Mouse (Mus musculus) splenic B cell, adult 2 months (primary cell): Measurements from ENCODE around the gene Tgm3.

Source experiments
- DNase-seq: peaks from one replicate; pipeline ENCODE4 v3.0.0-alpha.2; 2011; ENCODE audit warnings: low read depth, low spot score
- H3K27me3 ChIP-seq: 2 replicates; pipeline ENCODE4 v1.6.1; 2012; ENCODE audit warnings: mild to moderate bottlenecking, low read length, moderate library complexity, mixed read lengths; ENCODE audit not compliant: control insufficient read depth, poor library complexity, insufficient read depth, severe bottlenecking
- H3K36me3 ChIP-seq: 2 replicates; pipeline ENCODE4 v1.6.1; 2012; ENCODE audit warnings: mild to moderate bottlenecking, low read length, moderate library complexity, mixed read lengths; ENCODE audit not compliant: control insufficient read depth, poor library complexity, insufficient read depth, severe bottlenecking

Tgm3 gene

DNA sequence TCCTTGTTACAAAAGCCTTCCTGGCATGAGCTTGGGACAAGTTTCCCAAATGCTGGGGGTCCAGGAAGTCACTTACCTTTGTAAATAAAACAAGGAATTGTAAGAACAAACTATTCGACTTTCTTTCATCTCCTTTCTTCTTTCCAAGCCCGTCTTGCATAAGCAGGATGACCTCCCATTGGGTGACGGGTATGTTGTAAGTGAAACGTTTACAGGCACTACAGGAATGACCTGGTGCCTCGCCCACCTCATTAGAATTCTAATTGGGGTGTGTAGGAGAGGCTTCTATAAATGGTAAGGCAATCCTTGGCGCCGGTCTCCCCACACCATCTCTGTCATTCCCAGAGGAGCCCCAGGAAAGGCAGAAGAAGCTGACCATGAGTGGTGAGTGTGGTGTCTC lies at the start of gene Tgm3:
Gene Tgm3 (plus strand): TSS at position 324 of the 400 bp plus-strand sequence.
- no peak for DNase-seq
- no peaks in the 10 kb centered on the region for H3K27me3 ChIP-seq
- no peaks in the 10 kb centered on the region for H3K36me3 ChIP-seq

DNA sequence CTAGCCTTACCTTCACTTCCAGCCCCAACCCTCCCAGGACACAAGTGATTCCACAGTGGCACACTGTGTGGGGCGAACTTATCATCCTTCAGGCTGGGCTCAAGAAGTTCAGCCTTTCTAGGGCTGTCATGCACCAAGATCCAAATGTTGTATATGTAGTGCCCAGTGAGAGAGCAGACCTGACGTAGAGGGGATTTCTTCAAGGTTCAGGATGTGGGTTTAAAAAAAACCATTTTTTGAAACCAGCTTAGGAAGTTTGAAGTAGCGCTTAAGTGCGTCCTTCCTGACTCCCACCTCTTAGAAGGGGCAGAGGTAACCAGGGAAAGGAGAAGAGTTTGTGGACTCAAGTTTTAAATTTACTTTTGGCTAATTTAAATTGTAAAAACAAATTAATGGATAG lies 31.5 kb upstream of the Tgm3 start:
- DNase-seq: no peak
- Histone ChIP-seq H3K36me3 (no peaks in the 10 kb centered on the region), H3K27me3 (no peaks in the 10 kb centered on the region)

- DNase-seq: no peak
- Histone ChIP-seq H3K27me3 (no peaks in the 10 kb centered on the region), H3K36me3 (no peaks in the 10 kb centered on the region)
Observed at GRCm38 (mm10) chr2:129987527-129988045, 24.6 kb upstream of the Tgm3 start.

DNA sequence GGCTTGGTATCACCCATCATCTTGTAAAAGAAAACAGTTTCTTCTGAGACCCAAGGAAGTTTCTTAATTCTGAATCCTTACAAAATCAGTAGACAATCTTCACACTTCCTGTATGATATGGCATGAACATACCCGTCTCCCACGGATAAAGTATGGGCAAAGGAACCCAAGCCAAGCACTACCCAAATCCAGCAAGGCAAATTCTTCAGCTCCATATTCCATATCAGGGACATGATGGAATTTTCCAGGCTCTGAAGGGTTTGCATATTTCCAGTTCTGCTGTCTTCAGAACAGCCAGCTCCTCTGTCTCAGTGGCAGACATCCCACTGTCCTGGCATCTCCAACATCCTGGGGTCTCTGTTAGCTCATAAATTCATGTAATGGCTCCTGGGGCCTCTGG lies 22.5 kb upstream of the Tgm3 start:
- no peaks in the 10 kb centered on the region for H3K27me3 ChIP-seq
- DNase-seq: no peak
- H3K36me3 ChIP-seq: no peaks in the 10 kb centered on the region

GRCm38 (mm10) chr2:129994468-129994867 lies 17.7 kb upstream of the Tgm3 start:
- Histone ChIP-seq H3K36me3 (no peaks in the 10 kb centered on the region), H3K27me3 (no peaks in the 10 kb centered on the region)
- DNase-seq: no peak

DNA sequence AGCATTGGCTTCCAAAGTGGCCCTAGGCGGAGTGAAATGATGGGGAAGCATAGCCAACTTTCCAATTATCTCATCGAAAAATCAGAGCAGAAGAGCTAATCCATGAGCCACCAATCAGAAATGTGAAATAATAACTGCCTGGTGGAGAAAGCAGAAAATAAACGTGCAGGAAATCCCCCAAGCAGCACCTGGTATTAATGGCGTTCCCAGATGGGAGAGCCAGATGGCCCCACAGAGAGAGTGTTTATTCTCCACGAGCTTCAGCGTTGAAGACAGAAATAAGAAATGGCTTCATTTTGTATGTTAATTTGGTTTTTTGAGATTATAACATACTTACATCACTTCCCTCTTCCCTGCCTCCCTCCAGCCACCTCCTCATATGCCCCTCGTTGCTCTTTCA lies 13.7 kb upstream of the Tgm3 start:
- no peak for DNase-seq
- Histone ChIP-seq H3K27me3 (no peaks in the 10 kb centered on the region), H3K36me3 (no peaks in the 10 kb centered on the region)

DNA sequence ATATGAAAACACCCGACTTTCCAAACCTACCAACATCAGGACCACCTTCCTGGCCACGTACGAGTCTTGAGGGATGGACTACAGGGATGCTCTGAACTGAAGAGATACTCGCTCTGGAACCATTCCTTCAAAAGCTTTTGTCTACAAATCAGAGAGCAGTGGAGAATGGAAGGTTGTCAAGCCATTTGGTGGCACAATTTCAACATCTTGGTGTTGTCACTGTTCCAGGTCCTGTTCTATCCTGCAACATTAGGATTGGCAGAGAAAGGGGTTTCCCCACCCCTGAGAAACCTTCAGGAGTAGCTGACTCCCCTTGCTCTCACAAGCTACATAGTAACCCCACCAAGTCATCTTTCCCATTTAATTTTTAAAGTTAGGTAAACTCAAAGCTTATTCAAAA lies 12.9 kb upstream of the Tgm3 start:
- Histone ChIP-seq H3K36me3 (no peaks in the 10 kb centered on the region), H3K27me3 (no peaks in the 10 kb centered on the region)
- DNase-seq: no peak

- no peak for DNase-seq
- Histone ChIP-seq H3K36me3 (no peaks in the 10 kb centered on the region), H3K27me3 (no peaks in the 10 kb centered on the region)
Observed at GRCm38 (mm10) chr2:130000601-130001000, 11.5 kb upstream of the Tgm3 start.

- no peaks in the 10 kb centered on the region for H3K36me3 ChIP-seq
- no peak for DNase-seq
- H3K27me3 ChIP-seq: no peaks in the 10 kb centered on the region
Observed at GRCm38 (mm10) chr2:130004046-130004445, 8.1 kb upstream of the Tgm3 start.

DNA sequence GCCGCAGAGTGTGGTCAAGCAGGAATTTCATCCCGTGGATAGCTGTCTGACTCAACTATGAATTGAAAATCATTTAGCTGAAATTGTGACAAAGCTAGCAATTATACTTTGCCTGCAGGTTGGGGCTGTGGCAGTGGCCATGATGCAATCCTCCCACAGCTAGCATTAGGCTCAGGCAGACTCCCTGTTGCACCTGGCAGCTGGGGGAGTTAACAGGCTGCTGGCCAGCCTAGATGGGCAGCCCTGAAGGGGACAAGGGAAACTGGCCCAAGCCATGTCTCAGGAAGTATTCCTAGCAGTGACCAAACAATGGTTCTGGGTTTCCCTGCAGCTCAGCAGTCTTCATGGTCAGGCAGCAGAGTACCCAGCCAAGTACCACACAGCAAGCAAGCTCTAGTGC lies 2.8 kb upstream of the Tgm3 start:
- DNase-seq: no peak
- Histone ChIP-seq H3K27me3 (no peaks in the 10 kb centered on the region), H3K36me3 (no peaks in the 10 kb centered on the region)

GRCm38 (mm10) chr2:130013646-130014045 lies 1.5 kb downstream of the Tgm3 start:
- DNase-seq: no peak
- no peaks in the 10 kb centered on the region for H3K36me3 ChIP-seq
- no peaks in the 10 kb centered on the region for H3K27me3 ChIP-seq

DNA sequence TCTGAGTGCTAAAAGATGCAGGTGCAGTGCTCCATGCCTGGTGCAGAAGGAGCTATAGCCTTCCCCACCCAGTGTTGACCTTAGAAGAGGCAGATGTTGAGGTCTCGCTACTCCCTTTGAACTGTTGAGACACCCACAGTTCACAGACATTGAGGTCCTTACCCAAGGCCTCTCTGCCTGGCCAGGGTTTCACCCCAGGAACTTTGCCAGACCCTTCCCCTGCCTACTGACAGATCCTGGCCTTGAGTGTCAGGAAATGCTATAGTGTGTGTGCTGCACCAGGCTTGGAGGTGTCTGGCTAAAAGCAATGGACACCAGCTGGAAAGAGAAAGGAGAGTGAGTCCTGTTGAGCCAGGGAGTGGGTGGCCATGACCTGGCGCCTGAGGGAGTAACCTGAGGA lies 3.0 kb downstream of the Tgm3 start:
- H3K36me3 ChIP-seq: no peaks in the 10 kb centered on the region
- no peak for DNase-seq
- H3K27me3 ChIP-seq: no peaks in the 10 kb centered on the region

DNA sequence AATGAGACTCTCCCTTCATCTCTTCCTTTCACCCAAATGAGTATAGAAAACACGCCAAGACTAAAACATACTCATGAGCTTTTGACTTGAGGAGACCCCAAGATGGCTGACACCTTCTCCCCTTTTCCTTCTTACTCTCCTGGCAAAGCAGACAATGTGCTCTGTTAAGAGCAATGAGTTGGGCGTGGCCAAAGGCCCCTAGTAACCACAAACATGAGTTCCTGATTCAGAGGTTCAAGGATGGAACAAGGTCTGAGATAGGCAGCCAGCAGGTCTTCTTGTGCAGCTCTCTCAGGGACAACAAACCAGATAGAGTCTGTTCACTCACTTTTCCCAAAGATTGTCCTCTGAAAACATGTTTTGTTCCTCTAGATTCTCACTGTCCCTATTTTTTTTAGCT lies 5.9 kb downstream of the Tgm3 start:
- Histone ChIP-seq H3K36me3 (no peaks in the 10 kb centered on the region), H3K27me3 (no peaks in the 10 kb centered on the region)
- DNase-seq: no peak

DNA sequence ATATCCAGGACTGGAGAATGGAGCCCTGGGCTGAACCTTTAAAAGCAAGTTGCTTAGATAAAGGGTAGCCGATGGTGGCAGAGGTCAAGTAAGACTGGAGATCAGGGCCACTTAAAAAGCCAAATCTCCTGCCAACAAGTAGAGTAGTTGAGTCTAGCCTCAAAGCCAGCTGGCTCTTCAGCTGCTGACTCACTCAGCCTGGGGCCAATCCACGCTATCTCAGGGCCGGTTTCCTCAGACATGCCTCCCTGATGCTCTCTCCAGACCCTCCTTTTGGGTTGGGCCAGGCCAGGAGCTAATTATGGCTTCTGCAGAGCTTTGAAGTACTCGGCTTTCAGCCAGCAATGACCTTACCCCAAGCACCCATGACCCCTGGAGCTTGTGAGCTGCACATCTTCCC lies 15.7 kb downstream of the Tgm3 start:
- H3K36me3 ChIP-seq: no peaks in the 10 kb centered on the region
- H3K27me3 ChIP-seq: no peaks in the 10 kb centered on the region
- no peak for DNase-seq

- no peaks in the 10 kb centered on the region for H3K36me3 ChIP-seq
- H3K27me3 ChIP-seq: no peaks in the 10 kb centered on the region
- DNase-seq: peak; percentile 7
Observed at GRCm38 (mm10) chr2:130029826-130030225, 17.7 kb downstream of the Tgm3 start.

DNA sequence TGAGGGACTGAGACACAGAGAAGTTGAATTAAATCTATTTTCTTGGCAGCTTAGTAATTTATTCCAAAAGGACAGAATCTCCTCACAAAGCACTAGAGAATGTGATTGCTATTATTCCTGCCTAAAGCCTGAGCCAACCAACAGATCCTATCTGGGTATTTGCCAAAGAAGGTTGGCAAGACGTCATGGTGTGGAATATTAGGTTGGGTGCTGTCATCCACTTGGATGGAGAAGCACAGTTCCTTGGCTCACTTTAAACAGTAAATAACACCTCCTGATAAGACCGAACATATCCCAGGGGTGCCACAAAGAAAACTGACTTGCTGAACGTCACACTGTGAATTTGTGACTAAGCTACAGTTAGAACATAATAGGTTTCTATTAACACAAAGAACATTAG lies 20.5 kb downstream of the Tgm3 start:
- H3K36me3 ChIP-seq: no peaks in the 10 kb centered on the region
- no peaks in the 10 kb centered on the region for H3K27me3 ChIP-seq
- no peak for DNase-seq
